In genomic region chr7:78261420-78262125, GRCm38 (mm10) we compare ENCODE assay signal across 21 mouse cellular contexts.
DNase-seq lines count a peak whose midpoint lies in the region; ATAC-seq and TF ChIP-seq lines count a peak whose summit lies in the region.
"Had no signal": no experiment of that assay in that cellular context is flagged by ENCODE, and none has a peak within 500 bp of the region (broad histone marks: within the 10 kb centered on the region; RNA-seq: fewer than 3 reads in every experiment).

No protein-coding gene starts in this region.

- WGBS in hindbrain, embryonic 15.5 days, result 74% methylated on average over 8 of the region's 8 CpGs
- 73% methylated on average over 8 of the region's 8 CpGs for WGBS in hindbrain, postnatal 0 days
- WGBS in midbrain, embryonic 15.5 days, result 75% methylated on average over 8 of the region's 8 CpGs
- 77% methylated on average over 8 of the region's 8 CpGs for WGBS in midbrain, embryonic 14.5 days
- 33% methylated on average over 8 of the region's 8 CpGs for WGBS in forebrain, embryonic 14.5 days

- H3K4me1 ChIP-seq in hindbrain, embryonic 15.5 days (replicated peaks), result no peaks in the 10 kb centered on the region
- no peaks in the 10 kb centered on the region for H3K4me1 ChIP-seq in hindbrain, postnatal 0 days (ENCODE audit: insufficient read depth, low read length)
- no peaks in the 10 kb centered on the region; the same call in 1 of the 2 replicates for H3K4me1 ChIP-seq in midbrain, embryonic 15.5 days
- H3K4me1 ChIP-seq in midbrain, embryonic 14.5 days (ENCODE audit: control insufficient read depth, insufficient read depth, low read length), result no peaks in the 10 kb centered on the region
- H3K4me1 ChIP-seq in forebrain, embryonic 14.5 days (ENCODE audit: control insufficient read depth, insufficient read depth, low read length), result 0 out of 2 replicates have a peak, but pooled peaks cover 2% of the 10 kb centered on the region

- no peak overlapping the region for H3K9ac ChIP-seq in hindbrain, embryonic 15.5 days
- no peak overlapping the region for H3K9ac ChIP-seq in hindbrain, postnatal 0 days (replicated peaks; ENCODE audit: low read length)
- H3K9ac ChIP-seq in midbrain, embryonic 15.5 days, result no peak overlapping the region
- no peak overlapping the region for H3K9ac ChIP-seq in midbrain, embryonic 14.5 days (replicated peaks; ENCODE audit: low read length)
- H3K9ac ChIP-seq in forebrain, embryonic 14.5 days (ENCODE audit: low read length), result no peak overlapping the region
- H3K9ac ChIP-seq: hindbrain, embryonic 14.5 days had no signal

- TF ChIP-seq CTCF in hindbrain, postnatal 0 days (IDR thresholded peaks at IDR 0.05; ENCODE audit: low read depth), result no peak

- no peak overlapping the region for H3K4me2 ChIP-seq in hindbrain, embryonic 15.5 days
- no peak overlapping the region for H3K4me2 ChIP-seq in hindbrain, postnatal 0 days (ENCODE audit: low read depth, low read length)
- H3K4me2 ChIP-seq in midbrain, embryonic 15.5 days, result no peak overlapping the region
- no peak overlapping the region for H3K4me2 ChIP-seq in midbrain, embryonic 14.5 days (ENCODE audit: low read length)
- H3K4me2 ChIP-seq in forebrain, embryonic 14.5 days (ENCODE audit: low read length), result no peak overlapping the region
- H3K4me2 ChIP-seq: hindbrain, embryonic 14.5 days had no signal

- no peak overlapping the region for H3K4me3 ChIP-seq in hindbrain, embryonic 15.5 days
- no peak overlapping the region for H3K4me3 ChIP-seq in hindbrain, postnatal 0 days (ENCODE audit: low read length)
- no peak overlapping the region for H3K4me3 ChIP-seq in midbrain, embryonic 15.5 days
- H3K4me3 ChIP-seq in midbrain, embryonic 14.5 days (replicated peaks; ENCODE audit: low read depth, low read length), result no peak overlapping the region
- no peak overlapping the region for H3K4me3 ChIP-seq in forebrain, embryonic 14.5 days (ENCODE audit: low read depth, low read length)
- H3K4me3 ChIP-seq: embryonic facial prominence, embryonic 10.5 days; heart, embryonic 10.5 days had no signal

- H3K27me3 ChIP-seq in hindbrain, embryonic 15.5 days, result no peaks in the 10 kb centered on the region
- no peaks in the 10 kb centered on the region for H3K27me3 ChIP-seq in hindbrain, postnatal 0 days (ENCODE audit: insufficient read depth, low read length)
- H3K27me3 ChIP-seq in midbrain, embryonic 15.5 days (replicated peaks), result no peaks in the 10 kb centered on the region
- no peaks in the 10 kb centered on the region for H3K27me3 ChIP-seq in midbrain, embryonic 14.5 days (ENCODE audit: control insufficient read depth, insufficient read depth, low read length)
- H3K27me3 ChIP-seq in forebrain, embryonic 14.5 days (replicated peaks; ENCODE audit: control insufficient read depth, insufficient read depth, low read length), result no peaks in the 10 kb centered on the region
- H3K27me3 ChIP-seq: CH12.LX, Patski had no signal

- no peak for DNase-seq in hindbrain, postnatal 0 days (ENCODE audit: low spot score)
- no peak for DNase-seq in midbrain, embryonic 14.5 days
- peak; percentile 72 for DNase-seq in forebrain, embryonic 14.5 days (ENCODE audit: low spot score)
- DNase-seq in urinary bladder, postnatal 36 days (ENCODE audit: low spot score in 2 of 2), result no peak
- no peak for DNase-seq in frontal cortex, postnatal 10 days (ENCODE audit: low spot score in 2 of 2)
- DNase-seq: adrenal gland, postnatal 25 days; cerebellum, adult 2 months; cerebellum, postnatal 10 days; heart, adult 18-20 months; heart, postnatal 10 days; heart, postnatal 4 days had no signal

- peak; percentile 42; the same call in 1 of the 2 replicates for ATAC-seq in hindbrain, embryonic 15.5 days (ENCODE audit: low FRiP score, low read depth)
- ATAC-seq in hindbrain, postnatal 0 days, result no peak
- ATAC-seq in midbrain, embryonic 15.5 days (replicated peaks), result 0 out of 2 replicates have a peak, but pooled peaks have one; percentile 37
- no peak for ATAC-seq in midbrain, embryonic 14.5 days (ENCODE audit: low FRiP score, low TSS enrichment)
- ATAC-seq in forebrain, embryonic 14.5 days, result peak; percentile 89
- ATAC-seq: activated CD4-positive, CD25-positive, alpha-beta regulatory T cell, adult 4 months; inflammation-experienced regulatory T-cells, adult 6 months; intestine, postnatal 0 days; Patski had no signal

- H3K9me3 ChIP-seq in hindbrain, embryonic 15.5 days, result no peaks in the 10 kb centered on the region
- H3K9me3 ChIP-seq in hindbrain, postnatal 0 days (ENCODE audit: low read length), result no peaks in the 10 kb centered on the region
- no peaks in the 10 kb centered on the region for H3K9me3 ChIP-seq in midbrain, embryonic 15.5 days
- no peaks in the 10 kb centered on the region for H3K9me3 ChIP-seq in midbrain, embryonic 14.5 days (ENCODE audit: control insufficient read depth, low read length)
- H3K9me3 ChIP-seq in forebrain, embryonic 14.5 days (replicated peaks; ENCODE audit: control insufficient read depth, low read length), result no peaks in the 10 kb centered on the region
- H3K9me3 ChIP-seq: embryonic facial prominence, embryonic 10.5 days; heart, embryonic 10.5 days had no signal

- H3K36me3 ChIP-seq in hindbrain, embryonic 15.5 days, result no peaks in the 10 kb centered on the region
- no peaks in the 10 kb centered on the region for H3K36me3 ChIP-seq in hindbrain, postnatal 0 days (ENCODE audit: insufficient read depth, low read length)
- H3K36me3 ChIP-seq in midbrain, embryonic 15.5 days (replicated peaks), result no peaks in the 10 kb centered on the region
- no peaks in the 10 kb centered on the region for H3K36me3 ChIP-seq in midbrain, embryonic 14.5 days (ENCODE audit: control insufficient read depth, insufficient read depth, low read length)
- H3K36me3 ChIP-seq in forebrain, embryonic 14.5 days (ENCODE audit: control insufficient read depth, insufficient read depth, low read length), result no peaks in the 10 kb centered on the region
- H3K36me3 ChIP-seq: embryonic facial prominence, embryonic 10.5 days; heart, embryonic 10.5 days had no signal

- H3K27ac ChIP-seq in hindbrain, embryonic 15.5 days (replicated peaks), result no peak overlapping the region
- H3K27ac ChIP-seq in hindbrain, postnatal 0 days, result no peak overlapping the region
- H3K27ac ChIP-seq in midbrain, embryonic 15.5 days, result no peak overlapping the region
- H3K27ac ChIP-seq in midbrain, embryonic 14.5 days (replicated peaks; ENCODE audit: low read depth, low read length), result no peak overlapping the region
- peak overlapping the region; percentile 46; the same call in 1 of the 2 replicates for H3K27ac ChIP-seq in forebrain, embryonic 14.5 days (ENCODE audit: low read depth, low read length)
- H3K27ac ChIP-seq: embryonic facial prominence, embryonic 10.5 days; heart, embryonic 10.5 days; hindbrain, embryonic 14.5 days had no signal

Comparison
In these comparisons a context has a peak if more than half of its experiments do, and no peak if none do; other contexts are left out.
1. ATAC-seq: peak in hindbrain, embryonic 15.5 days (single experiment), midbrain, embryonic 15.5 days (single experiment) and forebrain, embryonic 14.5 days (single experiment); none in hindbrain, postnatal 0 days (single experiment) and midbrain, embryonic 14.5 days (single experiment).